Mouse (Mus musculus) lung, postnatal 25 days (tissue): Measurements from ENCODE around the gene Gemin7.

Experiments
- DNase-seq: peaks from one replicate; pipeline ENCODE4 v3.0.0; 2022; ENCODE audit warnings: low spot score

Gene Gemin7

DNA sequence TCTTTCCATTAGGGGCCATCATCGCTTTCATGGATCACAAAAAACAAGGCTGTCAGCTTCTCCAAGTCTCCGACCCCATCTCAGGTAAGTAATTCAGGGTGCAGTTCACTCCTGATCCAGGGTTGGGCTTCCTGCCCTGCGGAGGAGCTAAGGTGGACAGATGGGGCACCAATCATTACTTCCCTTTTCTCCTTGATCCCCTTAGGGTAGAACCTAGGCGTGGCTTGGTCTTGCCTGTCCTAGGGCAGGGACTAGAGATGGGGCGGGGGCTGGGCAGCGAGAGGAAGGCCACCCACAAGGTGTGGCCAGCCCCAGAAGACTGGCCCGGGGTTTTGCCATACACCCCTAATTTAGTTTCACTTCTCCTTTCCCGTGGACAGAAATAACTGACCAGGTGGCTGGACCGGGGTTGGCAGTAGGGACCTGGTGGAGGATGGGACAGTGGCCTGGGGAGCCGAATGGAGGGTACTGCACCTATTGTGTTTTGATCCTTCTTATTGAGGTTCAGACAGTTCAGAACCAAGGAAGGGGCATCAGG is 551 bp upstream of the Gemin7 start:
- peak; percentile 70 for DNase-seq

DNA sequence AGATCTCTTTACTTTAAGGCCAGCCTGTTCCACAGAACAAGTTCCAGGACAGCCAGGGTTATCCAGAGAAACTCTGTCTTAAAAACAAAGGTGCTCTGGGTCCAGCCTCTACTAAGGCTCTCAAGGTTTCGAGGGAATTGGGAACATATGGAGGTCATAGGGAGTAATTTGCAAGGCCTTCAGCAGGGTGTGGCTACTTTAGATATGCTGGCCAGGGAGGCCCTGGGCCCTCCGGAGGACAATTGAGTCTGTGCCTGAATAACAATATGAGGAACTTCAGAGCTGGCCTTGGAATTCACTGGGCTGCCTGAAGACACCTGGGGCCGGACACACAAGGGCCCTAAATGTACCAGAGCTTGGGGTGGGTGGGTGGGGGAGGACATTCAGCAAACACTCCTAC is 1.8 kb downstream of the Gemin7 start:
- no peak for DNase-seq

DNA sequence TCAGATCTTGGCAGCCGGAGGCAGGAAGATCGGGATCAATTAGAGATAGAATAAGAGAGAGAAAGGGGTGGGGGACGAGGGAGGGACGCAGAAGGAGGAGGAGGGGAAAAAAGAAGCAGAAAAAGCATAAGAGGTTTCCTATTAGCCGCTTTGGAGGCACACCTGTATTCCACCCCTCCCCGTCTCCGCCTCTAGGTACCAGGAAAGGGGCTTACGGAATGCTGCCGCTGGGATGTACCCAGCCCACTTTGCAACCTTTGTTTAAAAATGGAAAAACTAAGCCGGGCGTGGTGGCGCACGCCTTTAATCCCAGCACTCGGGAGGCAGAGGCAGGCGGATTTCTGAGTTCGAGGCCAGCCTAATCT is 3.6 kb downstream of the Gemin7 start:
- no peak for DNase-seq

DNA sequence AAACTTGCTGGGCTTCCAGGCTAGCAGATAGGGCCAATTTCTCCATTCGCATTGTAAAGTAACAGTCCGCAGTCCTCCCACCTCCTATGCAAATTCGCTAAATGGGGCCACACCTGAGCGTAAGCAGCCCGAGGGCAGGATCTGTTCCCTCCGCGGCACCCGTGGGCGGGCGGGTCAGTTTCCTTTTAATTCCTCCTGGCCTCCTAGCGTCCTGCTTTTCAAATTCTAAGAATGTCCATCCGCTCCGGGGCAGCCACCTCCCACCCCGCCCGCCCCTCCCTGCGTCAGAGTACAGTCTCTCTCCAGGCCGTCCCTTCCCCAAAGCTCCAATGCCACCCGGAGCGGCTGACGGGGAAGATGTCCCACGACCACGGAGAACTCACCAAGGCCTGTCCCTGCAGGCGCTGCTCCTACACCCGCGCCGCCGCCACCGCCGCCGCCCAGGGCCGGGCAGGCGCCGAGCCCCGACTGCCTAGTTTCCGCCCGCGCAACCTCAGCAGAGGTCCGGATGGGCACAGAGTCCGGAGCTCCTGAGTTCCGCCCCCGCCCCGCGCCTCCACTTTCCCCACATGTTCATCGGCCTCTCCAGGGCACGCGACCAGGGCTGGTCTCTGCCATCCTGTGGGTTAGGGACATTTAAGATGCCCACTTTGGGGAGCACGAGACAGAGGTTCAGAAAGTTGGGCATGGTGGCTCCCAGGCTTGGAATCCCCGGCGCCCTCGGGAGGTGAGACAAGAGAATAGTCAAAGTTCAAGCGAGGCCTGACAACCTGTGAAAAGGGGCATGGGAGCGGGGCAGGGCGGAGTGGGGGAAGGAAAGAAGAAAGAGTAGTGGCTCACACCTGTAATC is 4.2 kb downstream of the Gemin7 start:
- DNase-seq = peak; percentile 75

DNA sequence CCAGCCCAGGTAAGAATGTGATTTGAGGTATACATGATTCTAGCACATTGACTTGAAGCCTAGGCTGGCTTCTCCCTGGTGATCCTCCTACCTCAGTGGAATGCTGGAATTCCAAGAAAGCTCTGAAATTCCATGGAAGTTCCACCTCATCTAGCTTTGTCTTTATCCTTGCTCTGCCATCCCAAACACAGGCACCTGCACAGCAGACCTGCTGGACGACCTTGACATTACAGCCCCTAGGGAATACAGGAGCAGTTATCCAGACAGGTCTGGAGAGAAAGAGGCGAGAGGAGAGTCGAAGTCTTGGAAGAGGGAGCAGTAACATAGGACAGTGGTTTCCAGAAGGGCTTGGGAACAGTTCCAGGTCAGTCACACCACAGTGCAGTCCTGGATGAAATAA is 7.7 kb downstream of the Gemin7 start:
- no peak for DNase-seq

DNA sequence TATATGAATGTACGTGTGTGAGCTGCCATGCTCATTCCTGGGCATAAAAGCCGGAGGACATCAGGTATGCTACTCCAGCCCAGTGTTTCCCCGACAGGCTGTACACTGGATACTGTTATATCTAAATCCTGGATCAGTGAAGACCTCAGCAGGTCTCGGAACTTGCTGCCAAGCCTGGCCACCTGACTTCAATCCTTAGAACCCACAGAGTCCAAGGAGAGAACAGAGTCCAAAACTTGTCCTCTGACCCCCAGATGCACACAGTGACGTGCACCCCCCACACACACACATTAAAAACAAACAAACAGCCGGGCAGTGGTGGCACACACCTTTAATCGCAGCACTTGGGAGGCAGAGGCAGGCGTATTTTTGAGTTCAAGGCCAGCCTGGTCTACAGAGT is 10.0 kb downstream of the Gemin7 start:
- no peak for DNase-seq

DNA sequence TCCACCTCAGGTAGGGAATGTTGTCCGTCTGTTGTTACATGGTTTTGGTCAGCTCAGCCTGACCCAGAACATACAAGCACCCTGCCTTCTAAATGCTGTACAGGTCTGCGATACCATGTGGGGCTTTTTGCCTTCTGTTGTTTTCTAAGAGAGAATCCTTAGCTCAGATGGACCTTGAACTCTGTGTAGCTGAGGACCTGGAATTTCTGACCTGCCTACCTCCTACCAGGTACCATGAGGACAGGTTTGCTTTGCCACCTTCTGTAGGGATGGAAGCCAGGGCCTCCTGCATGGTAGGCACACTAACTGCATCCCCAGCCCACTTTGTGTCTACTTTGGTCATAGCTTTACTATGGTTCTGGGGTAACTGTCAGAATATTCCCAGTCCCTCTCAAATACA is 11.6 kb downstream of the Gemin7 start:
- DNase-seq = no peak

DNA sequence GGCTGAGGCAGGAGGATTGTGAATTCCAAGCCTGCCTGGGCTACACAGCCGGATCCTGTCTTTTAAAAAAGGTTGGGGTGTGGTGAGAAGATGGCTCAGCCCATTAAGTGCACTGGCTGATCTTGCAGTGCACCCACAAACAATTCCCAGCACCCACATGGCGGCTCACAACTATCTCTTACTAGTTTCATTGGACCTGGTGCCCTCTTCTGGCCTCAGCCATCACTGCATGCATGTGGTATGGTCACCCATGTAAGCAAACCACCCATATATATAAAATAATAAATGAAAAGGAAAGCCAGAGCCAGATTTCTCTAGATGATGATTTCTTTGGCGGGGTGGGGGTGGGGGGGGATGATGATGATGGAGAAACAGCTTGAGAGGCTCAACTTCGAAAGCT is 12.9 kb downstream of the Gemin7 start:
- DNase-seq = no peak

DNA sequence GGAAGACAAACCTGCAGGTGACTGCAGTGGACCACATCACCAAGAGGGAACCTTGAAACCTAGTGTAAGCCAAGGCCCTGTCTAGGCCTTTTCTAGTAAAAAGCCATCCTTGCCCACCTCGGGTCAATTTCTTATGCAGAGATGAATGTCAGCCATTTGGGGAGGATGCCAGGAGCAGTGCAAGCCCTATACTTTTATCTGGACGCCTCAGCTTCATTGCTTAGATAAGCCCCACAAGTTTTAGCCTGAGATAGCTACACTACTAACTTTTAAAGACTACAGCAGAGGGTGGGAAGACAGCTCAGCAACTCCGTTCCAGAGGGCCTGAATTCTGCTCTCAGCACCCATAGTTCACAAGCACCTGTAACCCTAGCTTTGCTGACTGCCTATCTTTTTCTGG is 13.5 kb downstream of the Gemin7 start:
- DNase-seq = no peak

DNA sequence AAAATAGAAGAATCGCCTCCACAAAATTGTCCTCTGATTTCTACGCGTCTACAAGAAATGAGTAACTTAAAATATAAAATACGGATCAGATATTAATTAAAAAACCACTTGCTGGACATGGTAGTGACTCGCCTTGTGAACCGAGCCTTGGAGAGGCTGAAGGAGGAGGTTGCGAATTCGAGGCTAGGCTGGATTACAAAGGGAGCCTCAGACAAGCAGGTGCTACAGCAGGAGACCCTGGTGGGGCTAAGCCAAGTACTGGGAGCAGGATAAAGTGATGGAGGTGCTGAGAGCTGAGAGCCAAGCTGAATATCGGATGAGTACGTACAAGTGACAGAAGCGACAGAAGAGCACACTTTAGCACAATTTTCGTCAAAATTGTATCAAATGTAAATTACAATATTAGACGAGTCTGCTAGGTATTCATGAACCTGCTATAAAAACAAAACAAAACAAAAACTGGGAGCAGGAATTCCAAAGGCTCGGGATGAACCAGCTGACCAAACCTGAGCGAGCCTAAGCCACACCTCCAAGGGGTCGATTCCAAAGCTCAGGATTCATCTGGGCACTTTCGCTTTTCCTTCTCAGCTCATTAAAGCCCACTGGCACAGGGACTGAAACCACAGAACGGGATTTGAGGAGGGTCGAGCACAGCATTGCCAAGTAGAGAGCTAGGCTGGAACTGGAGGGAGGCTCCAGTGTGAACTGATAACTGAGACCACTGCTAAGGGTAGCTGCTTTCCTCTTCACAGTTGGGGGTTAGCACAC is 14.6 kb downstream of the Gemin7 start, which contains the start of gene Ppp1r37:
TSS of gene Ppp1r37 (minus strand) at position 434 of the 768 bp plus-strand sequence.
- DNase-seq = no peak

DNA sequence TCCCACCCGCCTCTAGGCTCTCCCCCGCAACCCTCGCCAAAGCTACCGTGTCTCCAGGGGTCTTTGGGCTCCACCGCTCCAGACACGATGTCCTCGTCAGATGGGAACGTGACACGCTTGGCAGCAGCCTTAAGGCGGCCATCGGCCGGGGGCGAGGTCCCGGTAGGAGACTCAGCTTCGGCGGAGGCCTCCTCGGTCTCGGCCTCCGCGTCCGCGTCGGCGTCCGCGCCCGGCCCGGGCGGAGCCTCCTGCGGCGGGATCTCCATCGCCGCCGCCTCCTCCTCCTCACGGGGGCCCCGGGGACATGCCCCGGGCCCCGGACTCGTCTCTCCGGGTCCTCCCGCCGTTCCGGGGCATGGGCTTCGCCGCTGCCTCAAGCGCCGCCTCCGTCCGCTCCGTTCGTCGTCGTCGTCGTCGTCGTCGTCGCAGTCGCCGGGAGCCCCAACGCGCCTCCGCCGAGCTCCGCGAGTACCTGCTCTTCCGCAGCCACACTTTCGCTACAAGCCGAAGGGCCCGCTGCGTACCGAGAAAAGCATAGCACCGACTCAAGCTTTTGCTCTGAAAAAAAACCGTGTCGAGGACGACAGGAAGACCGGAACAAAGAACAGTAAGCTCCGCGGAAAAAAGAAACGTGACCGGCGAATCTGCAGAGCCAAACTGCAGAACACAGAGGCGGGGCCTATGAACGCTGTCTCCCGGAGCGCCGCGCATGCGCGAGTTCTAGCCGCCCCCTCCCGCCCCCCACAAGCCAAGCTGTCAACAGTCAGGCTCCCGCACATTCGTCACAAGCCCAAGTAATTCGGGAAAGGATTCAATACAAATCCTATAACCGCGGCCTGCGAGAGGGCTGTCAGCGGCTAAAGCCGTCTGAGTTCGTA is 15.4 kb downstream of the Gemin7 start:
- DNase-seq = peak; percentile 87

DNA sequence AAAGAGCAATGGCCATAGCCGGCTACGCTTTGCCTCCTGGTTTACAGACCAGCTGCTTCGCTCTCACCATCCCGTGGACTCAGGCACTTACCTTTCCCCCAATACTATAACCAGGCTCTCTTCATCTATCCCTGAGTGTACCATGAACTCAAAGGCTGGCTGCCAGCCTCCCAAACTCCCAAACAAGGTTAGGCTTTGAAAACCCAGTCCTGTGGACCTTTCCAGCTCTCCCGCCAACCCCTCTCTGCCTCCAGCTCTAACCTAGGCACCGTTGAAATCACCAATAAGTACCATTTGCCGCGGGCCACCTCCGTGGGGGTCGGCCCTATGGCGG is 16.0 kb downstream of the Gemin7 start:
- DNase-seq = no peak

DNA sequence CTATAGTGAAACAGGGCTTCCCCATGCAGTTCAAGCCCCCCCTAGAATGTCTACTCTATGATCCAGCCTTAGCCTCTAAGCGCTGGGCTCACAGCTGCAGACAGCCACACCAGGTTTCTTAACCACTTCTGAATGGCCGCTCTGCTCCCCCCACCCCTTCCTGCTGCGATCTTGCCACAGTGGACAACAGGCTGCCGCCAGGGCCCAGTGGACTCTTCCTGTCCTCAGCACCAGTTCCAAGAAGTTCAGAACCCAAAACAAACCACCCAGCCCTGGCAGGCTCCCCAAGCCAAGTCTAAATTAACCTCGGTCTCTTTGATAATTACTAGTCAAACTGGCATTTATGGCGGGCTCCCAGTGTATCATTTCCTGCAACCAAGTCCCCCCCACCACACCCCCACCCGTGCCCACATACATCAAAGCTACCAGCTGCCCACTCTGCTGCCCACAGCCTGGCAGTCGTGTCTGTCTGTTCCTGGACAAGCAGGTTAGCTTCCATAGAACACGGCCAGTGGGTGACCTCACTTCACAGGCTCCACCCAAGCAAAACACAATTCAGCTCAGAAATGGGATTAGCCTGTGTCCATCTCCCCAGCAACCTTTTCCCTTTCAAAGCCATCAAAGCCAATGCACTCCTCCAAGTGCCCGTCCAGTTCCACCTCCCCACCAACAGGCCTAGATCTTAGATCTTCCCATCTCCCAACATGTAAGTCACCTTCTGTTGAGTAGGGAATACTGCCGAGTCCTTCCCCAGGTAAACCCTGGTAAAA is 16.7 kb downstream of the Gemin7 start:
- no peak for DNase-seq

DNA sequence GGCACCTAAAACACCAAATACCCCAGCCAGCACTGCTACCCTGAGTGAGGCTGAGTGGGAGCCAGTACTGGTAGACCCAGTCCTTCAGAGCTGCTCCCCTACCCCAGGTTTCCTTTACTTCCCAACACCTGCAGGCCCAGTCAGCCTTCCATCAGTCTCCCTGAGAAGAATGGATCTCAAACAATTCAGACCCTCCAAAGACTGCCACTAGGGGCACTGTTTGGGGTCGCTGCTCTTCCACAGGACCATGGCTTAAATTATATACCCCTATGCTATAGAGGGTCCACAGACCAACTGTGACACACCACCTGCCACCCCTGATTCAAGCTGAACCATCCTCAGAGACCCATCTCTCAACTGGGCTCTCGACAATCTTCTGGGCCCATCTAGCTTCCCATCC is 18.4 kb downstream of the Gemin7 start:
- no peak for DNase-seq

DNA sequence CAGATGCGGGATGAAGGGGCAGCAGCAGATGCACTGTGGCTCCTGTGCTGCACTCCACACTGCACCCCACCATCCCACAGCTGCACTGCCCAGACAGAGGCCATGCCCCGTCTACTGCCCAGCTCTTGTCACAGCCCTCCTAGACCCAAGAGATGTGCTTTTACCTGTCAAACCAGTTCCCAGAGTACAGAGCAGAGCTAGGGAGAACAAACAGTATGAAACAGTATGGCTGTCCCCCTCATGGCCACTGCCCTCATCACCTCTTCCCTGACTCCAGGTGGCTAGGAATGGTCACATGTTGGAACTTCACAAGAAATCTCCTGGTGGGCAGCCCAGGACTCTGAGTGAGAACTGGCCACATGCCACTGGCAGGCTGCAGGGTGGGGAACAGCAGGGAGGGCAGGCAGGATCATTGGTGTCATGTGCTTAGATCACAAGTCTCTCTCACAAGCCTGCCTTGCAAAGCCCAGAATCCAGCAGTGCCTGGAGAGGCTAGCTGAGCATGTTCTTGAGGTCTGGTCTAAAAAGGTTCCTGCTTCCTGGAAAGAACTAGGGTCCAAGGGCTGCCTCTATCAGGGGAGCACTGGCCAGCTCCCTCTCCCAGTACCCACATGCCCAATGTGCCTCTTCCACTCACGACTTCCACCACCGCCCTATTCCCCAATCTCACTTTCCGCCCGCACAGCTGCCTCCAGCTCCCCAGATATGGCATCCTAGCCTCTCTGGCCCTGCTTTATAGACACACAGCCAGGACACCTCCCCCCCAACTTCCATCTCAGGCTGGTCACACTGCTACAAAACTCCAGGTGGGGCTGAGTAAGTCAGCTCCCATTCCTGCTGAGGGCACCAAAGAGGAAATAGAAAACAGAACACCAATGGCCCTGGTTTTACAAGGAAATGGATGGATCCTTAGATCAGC is 19.2 kb downstream of the Gemin7 start:
- DNase-seq = no peak

DNA sequence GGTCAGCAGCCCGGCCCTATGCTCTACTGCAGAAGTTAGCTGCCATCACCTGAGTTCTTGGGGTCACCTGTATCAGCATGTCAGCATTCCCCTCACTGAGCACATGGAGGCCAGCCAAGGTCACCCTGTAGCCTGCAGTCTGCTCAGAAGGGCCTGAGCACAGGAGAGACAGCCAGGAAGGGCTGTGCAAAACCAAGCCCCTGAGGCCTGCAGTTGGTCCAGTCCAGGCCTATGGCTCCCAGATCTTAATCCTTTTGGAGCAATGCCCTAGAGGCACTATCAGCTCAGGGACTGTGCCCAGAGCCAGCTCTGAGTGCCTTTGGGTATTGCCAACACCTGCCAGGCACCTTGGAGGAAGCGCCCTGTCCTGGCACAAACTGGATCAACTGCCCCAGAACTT is 20.3 kb downstream of the Gemin7 start:
- DNase-seq = no peak

DNA sequence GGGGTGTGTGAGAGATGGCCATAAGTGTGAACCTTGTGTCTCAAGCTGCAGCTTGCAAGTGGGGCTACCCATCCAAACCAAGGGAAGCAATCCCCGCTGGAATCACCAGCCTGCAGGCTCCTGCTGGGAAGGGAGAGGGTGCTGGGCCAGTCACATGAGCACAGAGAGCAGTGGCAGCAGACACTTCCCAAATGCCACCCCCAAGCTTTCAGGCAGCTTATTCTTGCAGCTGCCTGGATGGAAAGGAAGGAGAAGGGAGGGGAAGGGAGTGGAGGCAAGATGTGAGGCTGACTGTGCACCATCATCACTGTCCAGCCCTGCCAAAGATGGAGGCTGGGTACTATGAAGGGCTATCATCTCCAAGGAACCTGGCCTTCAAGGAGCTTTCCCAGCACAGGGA is 23.2 kb downstream of the Gemin7 start:
- no peak for DNase-seq

DNA sequence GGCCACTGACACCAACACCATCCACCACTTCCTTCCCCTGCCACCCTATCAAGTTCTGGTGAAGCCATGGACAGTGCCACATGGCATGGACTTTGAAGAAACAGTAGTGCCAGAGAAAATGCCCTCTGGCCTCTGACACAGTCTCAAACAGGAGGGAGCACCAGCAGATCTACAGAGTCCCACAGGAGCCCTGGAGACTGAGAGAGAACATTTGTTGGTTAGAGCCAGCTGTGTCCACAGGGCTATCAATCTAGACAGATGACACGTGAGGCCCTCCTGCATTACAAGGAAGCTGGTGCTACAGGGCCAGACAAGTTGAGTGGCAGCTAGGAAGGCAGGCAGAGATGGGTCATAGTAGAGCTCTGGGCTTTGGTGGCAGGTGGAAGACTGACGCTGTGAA is 25.0 kb downstream of the Gemin7 start:
- no peak for DNase-seq

DNA sequence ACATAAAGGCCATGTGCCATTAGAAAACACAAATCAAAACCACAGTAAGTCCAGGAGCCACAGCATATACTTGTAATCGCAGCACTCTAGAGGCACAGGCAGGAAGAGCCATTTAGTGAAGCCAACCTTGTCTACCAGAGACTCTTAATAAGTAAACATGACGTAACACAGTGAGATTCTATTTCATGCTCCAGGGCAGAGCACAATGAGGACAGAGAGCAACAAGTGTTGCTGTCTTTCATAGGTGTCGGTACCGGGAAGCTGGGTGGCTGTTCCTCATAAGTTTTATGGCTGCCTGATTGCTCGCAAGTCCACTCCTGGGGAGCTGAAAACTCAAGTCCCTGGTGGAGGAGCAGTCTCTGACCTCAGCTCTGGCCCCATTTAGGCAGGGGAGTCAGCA is 25.8 kb downstream of the Gemin7 start:
- no peak for DNase-seq

DNA sequence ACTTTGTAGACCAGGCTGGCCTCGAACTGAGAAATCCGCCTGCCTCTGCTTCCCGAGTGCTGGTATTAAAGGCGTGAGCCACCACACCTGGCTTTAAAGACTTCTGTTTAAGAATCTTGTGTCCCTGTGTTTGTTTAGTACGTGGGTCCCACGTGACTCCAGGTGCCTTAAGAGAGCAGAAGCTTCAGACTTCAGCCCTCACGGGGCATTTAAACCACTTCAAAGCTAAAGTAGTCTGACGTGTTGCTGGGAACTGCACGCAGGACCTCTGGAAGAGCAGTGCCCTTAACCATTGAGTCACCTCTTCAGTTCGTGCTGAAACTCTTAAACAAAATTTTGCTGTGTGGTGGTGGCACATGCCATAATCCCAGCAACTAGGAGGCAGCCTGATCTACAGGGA is 28.0 kb downstream of the Gemin7 start:
- DNase-seq = peak; percentile 69
